Mouse (Mus musculus) midbrain, embryonic 13.5 days (tissue): ENCODE results near the gene Pcca. TPM values are rescaled to one million over a fixed set of nuclear protein-coding genes. Genes with fewer than 3 reads are reported as not detected.

Experiments used
- ATAC-seq: fragments of 200-750 bp; cut with Nextera tagmentation; 2 replicates; pipeline ENCODE4 v1.8.0; 2017; ENCODE audit warnings: mild to moderate bottlenecking, moderate TSS enrichment, moderate library complexity
- H3K27ac ChIP-seq: fragments of 300-500 bp; sonication (generic); 2 replicates; pipeline ENCODE4 v1.5.1; 2015; ENCODE audit warnings: inconsistent platforms, mild to moderate bottlenecking, moderate library complexity
- H3K27me3 ChIP-seq: fragments of 300-500 bp; sonication (generic); 2 replicates; pipeline ENCODE4 v1.6.1; 2015; ENCODE audit warnings: mild to moderate bottlenecking, inconsistent platforms
- H3K36me3 ChIP-seq: fragments of 300-500 bp; sonication (generic); 2 replicates; pipeline ENCODE4 v1.6.1; 2015; ENCODE audit warnings: mild to moderate bottlenecking, inconsistent platforms
- H3K4me1 ChIP-seq: fragments of 300-500 bp; sonication (generic); replicated peaks from 2 replicates; pipeline ENCODE4 v1.6.1; 2015; ENCODE audit warnings: inconsistent platforms
- H3K4me2 ChIP-seq: fragments of 300-500 bp; sonication (generic); replicated peaks from 2 replicates; pipeline ENCODE4 v1.6.1; 2015; ENCODE audit warnings: moderate library complexity, mild to moderate bottlenecking, inconsistent platforms
- H3K4me3 ChIP-seq: fragments of 300-500 bp; sonication (generic); replicated peaks from 2 replicates; pipeline ENCODE4 v1.5.1; 2015; ENCODE audit warnings: mild to moderate bottlenecking, inconsistent platforms
- H3K9ac ChIP-seq: fragments of 300-500 bp; sonication (generic); replicated peaks from 2 replicates; pipeline ENCODE4 v1.6.1; 2015; ENCODE audit warnings: mild to moderate bottlenecking, inconsistent platforms
- H3K9me3 ChIP-seq: fragments of 300-500 bp; sonication (generic); 2 replicates; pipeline ENCODE4 v1.6.1; 2016; ENCODE audit warnings: mild to moderate bottlenecking, inconsistent platforms
- WGBS: fragments of 180-500 bp; shearing (Covaris S2); methylation state at CpG from one replicate; pipeline ENCODE4 v1.1.7; 2015; 5-methylcytosine and 5-hydroxymethylcytosine counted together
- polyA plus RNA-seq: library from polyadenylated mRNA; unstranded; fragments of >200 nt; fragmentation: Nextera tagmentation; extraction: Ambion mirVana; gene quantifications from 2 replicates; pipeline ENCODE4 v1.2.1, GENCODE M21; 2015

Gene Pcca
- polyA plus RNA-seq, 1 experiment from 2014 or later: 27.4 TPM

GRCm38 (mm10) chr14:122608323-122608722 is 74.2 kb downstream of the Pcca start:
- no peak overlapping the region for H3K4me2 ChIP-seq
- no peak overlapping the region for H3K4me3 ChIP-seq
- no peaks in the 10 kb centered on the region for H3K36me3 ChIP-seq
- no peaks in the 10 kb centered on the region for H3K9me3 ChIP-seq
- no peaks in the 10 kb centered on the region for H3K4me1 ChIP-seq
- H3K27me3 ChIP-seq: no peaks in the 10 kb centered on the region
- H3K27ac ChIP-seq: no peak overlapping the region
- no peak overlapping the region for H3K9ac ChIP-seq
- no peak for ATAC-seq
- 91% methylated on average over 2 of the region's 2 CpGs for WGBS

DNA sequence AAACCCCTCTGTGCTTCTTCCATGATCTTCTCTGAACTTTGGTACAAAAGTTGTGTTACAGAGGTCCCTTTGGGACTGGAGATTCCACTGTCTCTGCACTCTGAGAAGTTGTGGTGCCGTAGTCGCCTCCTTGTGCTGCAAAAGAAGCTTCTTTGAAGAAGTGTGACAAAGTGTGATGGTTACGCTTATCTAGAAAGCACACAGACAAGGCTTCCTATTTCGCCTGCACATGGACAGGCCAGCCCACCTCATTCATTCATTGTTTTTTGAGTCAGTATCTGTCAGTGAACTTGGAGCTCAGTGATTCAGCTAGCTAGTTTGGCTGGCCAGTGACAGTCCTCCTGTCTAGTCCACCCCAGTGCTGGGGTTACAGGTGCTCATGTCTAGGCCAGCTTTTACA is 76.9 kb downstream of the Pcca start:
- 83% methylated on average over 4 of the region's 4 CpGs for WGBS
- Histone ChIP-seq H3K36me3 (no peaks in the 10 kb centered on the region), H3K4me1 (no peaks in the 10 kb centered on the region), H3K4me2 (no peak overlapping the region), H3K9me3 (no peaks in the 10 kb centered on the region), H3K27ac (no peak overlapping the region), H3K9ac (no peak overlapping the region), H3K4me3 (no peak overlapping the region), H3K27me3 (no peaks in the 10 kb centered on the region)
- ATAC-seq: no peak

DNA sequence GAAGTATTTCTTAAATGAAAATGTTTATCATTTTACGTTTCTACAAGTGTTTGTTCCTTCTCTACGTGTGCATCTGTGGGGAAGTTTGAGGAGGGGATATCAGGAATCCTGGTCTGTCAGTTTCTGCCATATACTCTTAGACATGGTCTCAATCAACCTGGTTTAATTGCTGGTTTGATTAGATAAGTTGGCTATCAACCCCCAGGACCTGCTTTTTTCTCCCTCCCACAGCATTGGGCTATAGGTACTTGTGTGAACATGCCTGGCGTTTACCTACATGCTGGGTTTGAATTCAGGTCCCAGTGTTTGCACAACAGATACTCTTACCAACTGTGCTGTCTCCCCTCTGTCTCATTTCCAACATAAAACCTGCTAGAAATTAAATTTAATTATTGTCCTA is 78.2 kb downstream of the Pcca start:
- Histone ChIP-seq H3K4me2 (no peak overlapping the region), H3K4me3 (no peak overlapping the region), H3K27me3 (no peaks in the 10 kb centered on the region), H3K27ac (no peak overlapping the region), H3K9me3 (no peaks in the 10 kb centered on the region), H3K36me3 (no peaks in the 10 kb centered on the region), H3K9ac (no peak overlapping the region), H3K4me1 (no peaks in the 10 kb centered on the region)
- WGBS: 94% methylated on average over 3 of the region's 3 CpGs
- no peak for ATAC-seq

DNA sequence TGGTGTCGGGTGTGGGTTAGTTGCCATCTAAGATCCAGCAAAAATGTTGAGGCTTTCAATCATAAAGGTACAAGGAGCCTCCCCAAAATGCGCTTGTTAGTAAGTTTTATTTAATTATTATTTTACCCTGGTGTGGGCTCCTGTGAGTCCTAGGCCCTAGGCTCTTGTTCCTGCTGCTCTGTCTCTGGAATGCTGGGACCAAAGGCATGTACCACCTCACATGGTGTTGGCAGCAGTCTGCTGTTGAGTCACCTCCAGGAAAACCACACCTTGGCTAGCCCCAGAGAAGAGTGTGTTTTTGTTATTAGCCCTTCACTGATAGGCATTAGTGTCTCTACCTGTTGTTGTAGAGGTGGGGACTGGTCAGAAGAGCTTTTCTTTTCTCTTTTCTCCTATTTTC is 83.5 kb downstream of the Pcca start:
- Histone ChIP-seq H3K27ac (no peak overlapping the region), H3K9me3 (no peaks in the 10 kb centered on the region), H3K36me3 (no peaks in the 10 kb centered on the region), H3K4me1 (no peaks in the 10 kb centered on the region), H3K4me3 (no peak overlapping the region), H3K27me3 (no peaks in the 10 kb centered on the region), H3K9ac (no peak overlapping the region), H3K4me2 (no peak overlapping the region)
- WGBS: 94% methylated on average over 2 of the region's 2 CpGs
- ATAC-seq: no peak

GRCm38 (mm10) chr14:122633416-122633815 is 99.3 kb downstream of the Pcca start:
- no peak overlapping the region for H3K9ac ChIP-seq
- H3K27me3 ChIP-seq: no peaks in the 10 kb centered on the region
- 97% methylated on average over 2 of the region's 2 CpGs for WGBS
- ATAC-seq: no peak
- H3K36me3 ChIP-seq: no peaks in the 10 kb centered on the region
- H3K4me1 ChIP-seq: 0 out of 2 replicates have a peak, but pooled peaks cover 5% of the 10 kb centered on the region
- H3K4me3 ChIP-seq: no peak overlapping the region
- no peak overlapping the region for H3K27ac ChIP-seq
- no peak overlapping the region for H3K4me2 ChIP-seq
- no peaks in the 10 kb centered on the region for H3K9me3 ChIP-seq

DNA sequence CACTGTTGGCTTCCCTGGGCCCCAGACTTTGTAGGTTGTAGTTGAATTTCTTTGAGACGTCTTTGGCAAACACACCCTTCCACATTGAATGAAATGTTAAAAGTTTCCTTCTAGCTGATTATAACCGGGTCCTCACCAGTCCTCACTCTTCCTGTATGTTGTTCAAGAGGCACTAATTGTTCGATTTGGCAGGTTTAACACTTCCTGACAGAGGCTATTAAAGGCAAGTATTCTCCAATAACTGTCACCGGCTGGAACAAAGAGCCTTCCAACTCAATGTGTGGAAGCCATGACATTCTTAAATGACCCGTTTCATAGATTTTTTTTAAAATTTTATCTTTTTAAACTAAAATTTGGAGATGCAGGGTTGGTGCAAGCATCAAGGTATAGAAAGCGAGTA is 102.5 kb downstream of the Pcca start:
- no peak overlapping the region for H3K4me2 ChIP-seq
- WGBS: 39% methylated on average over 6 of the region's 6 CpGs
- ATAC-seq: no peak

DNA sequence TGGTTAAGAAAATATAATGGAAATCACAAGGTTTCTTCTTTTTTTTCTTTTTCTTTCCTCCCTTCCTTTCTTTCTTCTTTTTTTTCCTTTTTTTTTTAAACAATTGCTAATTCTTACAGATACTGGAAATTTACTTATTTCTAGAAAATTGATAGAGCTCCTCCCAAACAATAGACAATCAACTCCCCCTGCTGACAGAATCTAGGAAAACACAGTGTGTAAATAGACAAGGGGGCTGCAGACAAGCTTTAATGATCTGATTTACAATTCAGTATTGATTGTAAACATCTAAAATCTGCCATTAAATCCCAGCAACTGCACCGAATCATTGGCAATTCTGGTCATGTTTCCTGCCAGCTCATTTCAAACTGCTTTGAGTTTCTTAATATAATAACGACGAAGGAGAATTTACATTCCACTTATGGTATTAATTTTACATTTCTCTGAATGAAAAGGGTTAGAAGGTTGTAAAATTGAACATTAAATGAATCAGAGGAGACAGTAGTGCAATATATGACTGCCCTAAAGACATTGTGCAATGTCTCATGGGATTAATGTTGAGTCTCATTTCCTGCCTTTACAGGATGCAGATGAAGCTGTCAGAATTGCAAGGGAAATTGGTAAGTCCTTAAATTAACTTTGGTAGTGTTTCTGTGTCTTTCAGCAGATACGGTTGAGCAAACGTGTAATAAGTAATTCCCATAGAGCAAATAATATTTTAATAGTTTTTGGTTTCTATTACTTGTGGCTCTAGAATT is 103.9 kb downstream of the Pcca start:
- no peak overlapping the region for H3K4me3 ChIP-seq
- H3K27me3 ChIP-seq: no peaks in the 10 kb centered on the region
- ATAC-seq: no peak
- H3K9me3 ChIP-seq: no peaks in the 10 kb centered on the region
- H3K4me1 ChIP-seq: 0 out of 2 replicates have a peak, but pooled peaks cover 5% of the 10 kb centered on the region
- H3K4me2 ChIP-seq: no peak overlapping the region
- H3K36me3 ChIP-seq: no peaks in the 10 kb centered on the region
- H3K9ac ChIP-seq: no peak overlapping the region
- no peak overlapping the region for H3K27ac ChIP-seq
- WGBS: 77% methylated on average over 5 of the region's 5 CpGs

More for the DNA sequence above, 102.5 kb downstream of the Pcca start:
- Histone ChIP-seq H3K36me3 (no peaks in the 10 kb centered on the region), H3K9me3 (no peaks in the 10 kb centered on the region), H3K4me1 (0 out of 2 replicates have a peak, but pooled peaks cover 5% of the 10 kb centered on the region), H3K27ac (no peak overlapping the region), H3K4me3 (no peak overlapping the region), H3K9ac (no peak overlapping the region), H3K27me3 (no peaks in the 10 kb centered on the region)

- no peak overlapping the region for H3K4me3 ChIP-seq
- H3K27me3 ChIP-seq: no peaks in the 10 kb centered on the region
- 0 out of 2 replicates have a peak, but pooled peaks cover 5% of the 10 kb centered on the region for H3K4me1 ChIP-seq
- no peak overlapping the region for H3K4me2 ChIP-seq
- WGBS: 90% methylated on average over 2 of the region's 2 CpGs
- no peaks in the 10 kb centered on the region for H3K9me3 ChIP-seq
- ATAC-seq: no peak
- H3K36me3 ChIP-seq: no peaks in the 10 kb centered on the region
- H3K27ac ChIP-seq: no peak overlapping the region
- no peak overlapping the region for H3K9ac ChIP-seq
These were observed 105.1 kb downstream of the Pcca start for GRCm38 (mm10) chr14:122639168-122639720.

DNA sequence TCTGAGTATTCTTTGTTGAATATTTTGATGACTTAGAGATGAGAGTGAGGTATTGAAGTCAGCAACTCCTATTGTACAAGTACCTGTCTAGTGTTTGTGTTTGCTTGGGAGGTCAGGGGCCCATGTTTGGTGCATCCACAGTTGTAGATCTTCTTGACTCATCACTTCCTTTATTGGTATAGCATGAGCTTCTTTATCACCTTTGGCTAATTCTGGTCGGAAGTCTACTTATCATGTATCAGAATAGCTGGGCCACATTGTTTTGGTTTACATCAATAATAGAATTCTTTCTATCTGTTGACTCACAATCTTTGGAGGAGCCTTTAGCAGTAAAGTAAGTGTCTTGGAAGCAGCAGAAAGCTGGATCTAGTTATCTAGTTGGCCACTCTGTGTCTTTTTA is 108.3 kb downstream of the Pcca start:
- Histone ChIP-seq H3K27ac (no peak overlapping the region), H3K9me3 (no peaks in the 10 kb centered on the region), H3K27me3 (no peaks in the 10 kb centered on the region), H3K4me1 (0 out of 2 replicates have a peak, but pooled peaks cover 4% of the 10 kb centered on the region), H3K9ac (no peak overlapping the region), H3K4me3 (no peak overlapping the region), H3K36me3 (no peaks in the 10 kb centered on the region), H3K4me2 (no peak overlapping the region)
- WGBS: 98% methylated on average over 1 of the region's 1 CpGs
- no peak for ATAC-seq

- no peak for ATAC-seq
- Histone ChIP-seq H3K4me2 (no peak overlapping the region), H3K36me3 (no peaks in the 10 kb centered on the region), H3K4me1 (0 out of 2 replicates have a peak, but pooled peaks cover 4% of the 10 kb centered on the region), H3K4me3 (no peak overlapping the region), H3K27me3 (no peaks in the 10 kb centered on the region), H3K27ac (no peak overlapping the region), H3K9ac (no peak overlapping the region), H3K9me3 (no peaks in the 10 kb centered on the region)
- WGBS: 94% methylated on average over 1 of the region's 1 CpGs
These were observed 114.1 kb downstream of the Pcca start for GRCm38 (mm10) chr14:122648214-122648613.

- Histone ChIP-seq H3K4me1 (0 out of 2 replicates have a peak, but pooled peaks cover 4% of the 10 kb centered on the region), H3K9me3 (no peaks in the 10 kb centered on the region), H3K4me2 (no peak overlapping the region), H3K4me3 (no peak overlapping the region), H3K27me3 (no peaks in the 10 kb centered on the region), H3K27ac (no peak overlapping the region), H3K36me3 (no peaks in the 10 kb centered on the region), H3K9ac (no peak overlapping the region)
- ATAC-seq: no peak
- 81% methylated on average over 3 of the region's 3 CpGs for WGBS
These were observed 115.3 kb downstream of the Pcca start for GRCm38 (mm10) chr14:122649336-122649950.

- no peak overlapping the region for H3K9ac ChIP-seq
- 93% methylated on average over 2 of the region's 2 CpGs for WGBS
- H3K4me3 ChIP-seq: no peak overlapping the region
- H3K27ac ChIP-seq: no peak overlapping the region
- H3K4me1 ChIP-seq: no peaks in the 10 kb centered on the region
- no peaks in the 10 kb centered on the region for H3K27me3 ChIP-seq
- ATAC-seq: no peak
- H3K9me3 ChIP-seq: no peaks in the 10 kb centered on the region
- H3K4me2 ChIP-seq: no peak overlapping the region
- no peaks in the 10 kb centered on the region for H3K36me3 ChIP-seq
These were observed 117.6 kb downstream of the Pcca start for GRCm38 (mm10) chr14:122651681-122652080.
